Mouse (Mus musculus) cortical plate, adult 2 months (tissue): ENCODE measurements around the gene Pam16. TPM values are rescaled to one million over a fixed set of nuclear protein-coding genes. Genes with fewer than 3 reads are reported as not detected.

ENCODE experiments used
- H3K27ac ChIP-seq: fragments of 200-500 bp; 2 replicates; pipeline ENCODE4 v1.5.1; 2012; ENCODE audit warnings: low read length, control low read depth, inconsistent platforms; ENCODE audit not compliant: insufficient read depth
- H3K4me1 ChIP-seq: fragments of 200-500 bp; 2 replicates; pipeline ENCODE4 v1.6.1; 2011; ENCODE audit warnings: low read length; ENCODE audit not compliant: control insufficient read depth, insufficient read depth
- H3K4me3 ChIP-seq: fragments of 200-500 bp; 2 replicates; pipeline ENCODE4 v1.5.1; 2011; ENCODE audit warnings: mild to moderate bottlenecking, low read length, control low read depth; ENCODE audit not compliant: insufficient read depth
- CTCF ChIP-seq: fragments of 200-500 bp; IDR thresholded peaks from 2 replicates; pipeline ENCODE4 v1.5.1; 2011; ENCODE audit warnings: mild to moderate bottlenecking, control low read depth, low read length; ENCODE audit not compliant: insufficient read depth; ENCODE audit errors: extremely low read depth
- POLR2A ChIP-seq: fragments of 200-500 bp; IDR thresholded peaks from 2 replicates; pipeline ENCODE4 v1.6.1; 2011; ENCODE audit warnings: mild to moderate bottlenecking, low read length, control low read depth; ENCODE audit not compliant: insufficient read depth; ENCODE audit errors: extremely low read depth
- polyA plus RNA-seq: library from polyadenylated mRNA; depleted of rRNA; stranded (reverse); fragments of >200 nt; gene quantifications from 2 replicates; pipeline ENCODE4 v1.2.3, GENCODE M21; 2012

The Pam16 gene
- polyA plus RNA-seq, 1 experiment, result 101 TPM

DNA sequence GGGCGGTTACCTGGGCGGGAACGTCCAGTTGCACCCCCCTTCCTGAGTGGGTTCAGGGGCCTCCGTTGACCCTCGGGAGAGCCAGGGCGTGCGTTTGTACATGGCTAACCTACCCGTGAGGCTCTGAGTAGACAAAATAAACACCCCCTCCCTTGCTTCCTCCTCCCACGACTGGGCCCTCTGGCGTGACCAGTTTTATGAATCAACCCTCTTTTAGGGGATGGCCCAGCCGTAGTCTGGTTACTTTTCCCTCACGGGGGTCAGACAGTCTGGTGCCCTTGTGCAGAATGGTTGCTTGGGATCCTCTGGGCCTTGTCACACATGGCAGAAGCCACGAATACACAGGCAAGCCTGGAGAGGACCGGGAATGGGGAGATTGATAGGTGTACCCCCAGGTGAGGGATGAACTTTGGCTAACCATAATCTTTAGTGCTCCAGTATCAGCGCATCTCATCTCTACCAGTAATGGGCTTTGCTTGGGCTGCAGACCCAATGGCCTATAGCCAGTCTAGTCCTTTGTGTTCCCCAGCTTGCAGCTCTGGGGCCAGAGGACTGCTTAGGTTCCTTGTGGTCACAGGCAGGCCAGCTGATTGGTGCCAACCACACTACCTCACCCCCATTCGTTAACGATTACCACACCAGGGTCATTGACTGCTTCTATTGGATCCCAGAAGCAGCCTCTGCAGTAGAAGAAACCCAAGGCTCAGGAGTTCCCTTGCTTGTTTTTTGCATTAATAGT, 15.6 kb upstream of the Pam16 start:
- Histone ChIP-seq H3K4me1 (peaks cover 17% of the 10 kb centered on the region), H3K27ac (peak overlapping the region; percentile 32), H3K4me3 (peak overlapping the region; percentile 56)
- no peak for TF ChIP-seq POLR2A
- no peak for TF ChIP-seq CTCF

DNA sequence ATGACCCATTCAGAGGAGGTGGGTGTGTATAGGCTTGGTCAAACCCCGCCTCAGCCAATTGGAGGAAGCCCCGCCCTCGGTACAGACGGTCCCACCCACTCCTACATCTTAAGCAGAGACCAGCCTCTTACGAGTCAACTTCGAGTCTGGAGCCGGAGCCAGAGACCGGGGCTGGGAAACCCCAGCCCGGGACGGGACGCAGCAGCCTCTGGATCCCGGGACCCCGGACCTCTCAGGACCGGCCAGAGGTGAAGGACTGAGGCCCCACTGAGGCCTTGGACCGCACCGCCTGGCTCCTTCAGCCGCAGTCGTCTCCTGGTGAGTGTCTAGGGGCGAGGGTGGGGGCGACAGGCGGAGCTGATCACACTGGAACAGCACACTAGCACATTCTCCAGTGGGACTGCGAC, 15.0 kb upstream of the Pam16 start, which contains the start of the genes Vasn and Dnaja3:
Vasn (plus strand) TSS at position 111 of the 407 bp plus-strand sequence.
Dnaja3 (plus strand) TSS at position 159 of the 407 bp plus-strand sequence.
- peak within 1 kb of the TSS; percentile 32 for H3K27ac ChIP-seq
- H3K4me3 ChIP-seq, result peak within 1 kb of the TSS; percentile 56
- H3K4me1 ChIP-seq, result peaks cover 17% of the 10 kb centered on the region
- TF ChIP-seq CTCF (no peak), POLR2A (peak; percentile 81)

DNA sequence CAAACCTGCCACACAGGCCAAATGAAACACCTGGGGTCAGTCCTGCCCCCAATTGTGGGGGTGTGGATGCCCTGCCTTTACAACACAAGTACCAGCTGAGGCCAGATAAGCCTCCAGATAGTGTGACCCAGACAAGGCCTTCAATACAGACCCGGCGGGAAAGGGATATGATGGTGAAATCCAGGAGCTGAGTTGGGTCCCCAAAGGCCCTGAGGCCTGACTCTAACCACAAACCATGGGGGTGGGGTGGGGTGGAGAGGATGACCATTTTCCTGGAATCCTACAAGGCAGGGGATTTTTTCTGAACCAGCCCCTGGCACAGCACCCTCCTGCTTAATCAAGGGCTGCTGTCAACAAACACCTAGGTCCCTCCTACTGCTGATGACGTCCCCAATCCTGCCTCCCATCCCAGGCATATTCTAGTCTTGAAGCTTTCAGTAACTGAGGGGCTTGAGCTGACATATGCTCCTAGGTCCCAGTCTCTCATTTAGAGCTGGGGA, 14.2 kb upstream of the Pam16 start:
- H3K4me1 ChIP-seq, result peaks cover 12% of the 10 kb centered on the region
- no peak for TF ChIP-seq POLR2A
- TF ChIP-seq CTCF, result no peak
- no peak overlapping the region for H3K27ac ChIP-seq
- H3K4me3 ChIP-seq, result no peak overlapping the region

DNA sequence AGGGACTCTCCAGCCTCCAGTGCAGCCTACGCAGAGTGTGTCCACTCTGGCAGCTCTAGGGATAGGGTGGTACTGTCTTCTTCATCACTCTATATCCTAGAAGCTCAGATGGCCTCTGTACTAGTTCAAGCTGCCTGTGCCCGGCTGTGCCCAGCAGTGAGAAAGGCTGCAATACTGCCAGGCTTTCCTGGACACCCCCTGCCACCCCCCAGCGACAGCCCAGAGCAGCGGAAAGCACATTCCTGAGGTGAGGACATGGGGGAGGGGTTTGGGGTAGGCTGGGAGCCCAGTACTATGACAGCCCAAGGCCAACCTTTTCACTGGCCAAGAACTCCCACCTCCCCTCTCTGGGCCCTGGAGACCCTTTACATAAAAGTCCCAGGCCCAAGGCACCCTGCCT, 11.0 kb upstream of the Pam16 start:
- Histone ChIP-seq H3K27ac (no peak overlapping the region), H3K4me1 (no peaks in the 10 kb centered on the region), H3K4me3 (no peak overlapping the region)
- no peak for TF ChIP-seq POLR2A
- no peak for TF ChIP-seq CTCF

DNA sequence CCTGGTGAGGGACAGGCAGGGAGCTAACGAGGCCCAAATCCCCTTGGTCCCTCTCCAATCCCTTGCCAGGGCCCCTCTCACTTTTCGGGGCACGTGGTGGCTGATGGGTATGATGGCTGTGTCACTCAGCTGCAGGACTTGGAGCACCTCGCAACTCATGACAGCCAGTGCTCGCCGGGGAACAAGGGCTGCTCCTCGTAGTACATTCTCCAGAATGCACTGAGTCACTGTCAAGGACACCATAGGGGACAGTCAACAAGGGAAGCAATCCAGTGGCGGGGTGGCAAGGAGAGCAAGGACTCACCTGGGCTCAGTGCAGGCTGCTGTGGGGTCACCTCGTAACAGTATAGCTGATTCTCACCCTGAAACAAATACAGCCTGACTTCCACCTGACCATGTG, 9.9 kb upstream of the Pam16 start:
- Histone ChIP-seq H3K27ac (no peak overlapping the region), H3K4me1 (no peaks in the 10 kb centered on the region), H3K4me3 (no peak overlapping the region)
- TF ChIP-seq POLR2A (no peak), CTCF (no peak)

DNA sequence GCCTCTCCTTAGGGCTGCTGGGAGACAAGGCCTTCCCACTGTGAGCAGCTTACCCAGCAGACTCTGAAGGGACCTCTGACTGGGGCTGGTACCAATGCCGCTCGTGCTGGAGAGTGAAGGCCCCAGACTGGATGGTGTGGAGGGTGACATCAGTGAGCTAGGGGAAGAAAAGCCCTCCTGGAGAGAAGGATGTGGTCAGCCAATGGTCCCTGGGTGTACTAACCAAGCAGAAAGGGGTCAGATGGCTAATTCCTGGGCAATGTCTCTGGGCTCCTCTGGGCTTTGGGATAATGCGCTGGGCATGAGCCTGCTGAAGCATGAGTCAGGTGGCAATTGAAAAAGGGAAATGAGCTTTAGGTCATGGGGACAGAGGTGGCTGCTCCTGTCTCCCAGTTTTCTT, 8.9 kb upstream of the Pam16 start:
- H3K27ac ChIP-seq, result no peak overlapping the region
- no peaks in the 10 kb centered on the region for H3K4me1 ChIP-seq
- H3K4me3 ChIP-seq, result no peak overlapping the region
- TF ChIP-seq POLR2A (no peak), CTCF (no peak)

DNA sequence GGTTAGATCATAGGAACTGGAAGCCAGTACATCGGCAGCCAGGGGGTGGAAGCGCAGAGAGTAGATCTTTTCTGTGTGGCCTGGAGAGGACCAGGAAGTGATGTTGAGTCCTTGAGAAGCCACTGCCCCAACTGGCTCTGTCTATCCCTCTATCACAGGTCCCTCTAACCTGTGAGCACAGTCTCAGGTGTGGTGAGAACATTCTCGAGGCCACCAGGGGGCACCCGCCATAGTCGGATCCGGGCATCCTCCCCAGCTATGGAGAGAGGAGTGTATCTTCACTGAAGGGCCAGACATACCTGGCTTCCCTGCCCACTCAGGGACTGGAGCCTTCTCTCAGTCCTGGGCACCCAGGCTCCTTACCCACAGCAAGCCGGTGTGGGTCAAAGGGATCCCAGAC, 7.3 kb upstream of the Pam16 start:
- Histone ChIP-seq H3K4me3 (no peak overlapping the region), H3K4me1 (no peaks in the 10 kb centered on the region), H3K27ac (no peak overlapping the region)
- TF ChIP-seq CTCF (peak; percentile 16; the same call in 1 of the 2 replicates), POLR2A (no peak)

DNA sequence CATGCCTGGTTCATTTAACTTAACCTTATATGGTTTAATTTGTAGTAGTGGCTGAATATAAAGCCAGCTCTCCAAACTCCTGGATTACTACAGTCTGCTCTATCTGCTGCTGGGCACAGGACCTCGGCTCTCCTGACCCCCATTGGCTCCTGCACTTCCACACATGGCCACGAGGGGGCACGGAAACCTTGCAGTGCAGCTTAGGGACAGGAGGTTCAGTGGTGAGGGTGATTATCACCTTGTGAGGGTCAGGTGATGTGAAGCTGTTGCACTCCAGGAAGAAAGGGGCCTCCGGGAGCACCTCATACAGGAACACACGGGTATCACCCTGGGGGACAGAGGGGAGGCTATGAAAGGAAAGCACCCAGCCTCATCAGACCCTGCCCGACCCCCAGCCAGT, 5.2 kb upstream of the Pam16 start:
- Histone ChIP-seq H3K27ac (no peak overlapping the region), H3K4me1 (no peaks in the 10 kb centered on the region), H3K4me3 (no peak overlapping the region)
- TF ChIP-seq POLR2A, result no peak
- TF ChIP-seq CTCF, result peak; percentile 96

DNA sequence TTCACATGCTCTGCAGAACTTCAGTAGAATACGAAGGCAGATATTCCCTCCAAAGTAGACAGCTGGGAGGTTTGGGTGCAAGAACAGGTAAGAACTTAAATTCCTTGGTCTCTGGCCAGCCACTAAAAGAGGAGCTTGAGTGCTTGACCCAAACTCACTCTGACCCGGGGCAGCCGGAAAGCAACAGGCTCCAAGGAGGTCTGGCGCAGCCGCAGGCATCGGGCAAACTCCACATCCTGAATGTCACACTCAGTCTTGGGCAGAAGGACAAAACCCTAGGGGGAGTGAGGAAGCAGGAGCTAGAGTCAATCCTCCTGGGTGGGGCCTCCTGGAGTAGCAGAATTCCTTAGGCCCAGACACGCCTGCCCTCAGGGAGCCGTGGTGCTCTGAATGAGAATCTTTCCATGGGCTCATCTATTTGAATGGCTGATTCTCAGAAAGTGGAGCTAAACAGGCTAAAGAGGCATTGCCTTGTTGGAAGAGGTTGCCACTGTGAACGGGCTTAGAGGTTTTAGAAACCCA, 4.2 kb upstream of the Pam16 start:
- Histone ChIP-seq H3K4me1 (no peaks in the 10 kb centered on the region), H3K27ac (no peak overlapping the region), H3K4me3 (no peak overlapping the region)
- TF ChIP-seq CTCF (no peak), POLR2A (no peak)

DNA sequence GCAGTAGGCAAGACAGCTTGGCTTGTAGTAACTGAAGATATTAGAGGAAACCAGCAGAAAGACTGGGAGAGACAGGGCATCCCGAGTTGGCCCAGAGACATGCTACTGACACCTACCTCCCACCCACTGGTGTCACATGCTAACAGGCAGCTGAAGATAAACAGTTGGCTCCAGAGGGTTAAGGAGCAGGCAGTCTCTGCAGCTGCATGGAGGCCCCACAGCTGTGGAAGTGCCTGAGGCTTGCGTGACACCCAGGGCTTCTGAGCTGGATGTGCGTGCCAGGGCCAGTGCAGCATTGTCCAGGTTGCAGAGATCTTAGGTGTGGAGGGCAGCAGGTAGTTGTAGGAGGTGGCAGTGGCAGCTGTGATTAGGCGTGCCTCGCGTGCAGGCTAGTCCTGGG, 2.3 kb upstream of the Pam16 start:
- TF ChIP-seq CTCF (no peak), POLR2A (no peak)

More for the DNA sequence above, 2.3 kb upstream of the Pam16 start:
- Histone ChIP-seq H3K4me3 (no peak overlapping the region), H3K27ac (no peak overlapping the region), H3K4me1 (peaks cover 5% of the 10 kb centered on the region)
